Mouse (Mus musculus) 3134 (cell line): ENCODE data around the gene Uba52.

Experiments used
- DNase-seq: peaks from one replicate; pipeline ENCODE4 v3.0.0-alpha.2; 2011; ENCODE audit warnings: low spot score; ENCODE audit not compliant: insufficient read length; ENCODE audit errors: extremely low read depth

The Uba52 gene

DNA sequence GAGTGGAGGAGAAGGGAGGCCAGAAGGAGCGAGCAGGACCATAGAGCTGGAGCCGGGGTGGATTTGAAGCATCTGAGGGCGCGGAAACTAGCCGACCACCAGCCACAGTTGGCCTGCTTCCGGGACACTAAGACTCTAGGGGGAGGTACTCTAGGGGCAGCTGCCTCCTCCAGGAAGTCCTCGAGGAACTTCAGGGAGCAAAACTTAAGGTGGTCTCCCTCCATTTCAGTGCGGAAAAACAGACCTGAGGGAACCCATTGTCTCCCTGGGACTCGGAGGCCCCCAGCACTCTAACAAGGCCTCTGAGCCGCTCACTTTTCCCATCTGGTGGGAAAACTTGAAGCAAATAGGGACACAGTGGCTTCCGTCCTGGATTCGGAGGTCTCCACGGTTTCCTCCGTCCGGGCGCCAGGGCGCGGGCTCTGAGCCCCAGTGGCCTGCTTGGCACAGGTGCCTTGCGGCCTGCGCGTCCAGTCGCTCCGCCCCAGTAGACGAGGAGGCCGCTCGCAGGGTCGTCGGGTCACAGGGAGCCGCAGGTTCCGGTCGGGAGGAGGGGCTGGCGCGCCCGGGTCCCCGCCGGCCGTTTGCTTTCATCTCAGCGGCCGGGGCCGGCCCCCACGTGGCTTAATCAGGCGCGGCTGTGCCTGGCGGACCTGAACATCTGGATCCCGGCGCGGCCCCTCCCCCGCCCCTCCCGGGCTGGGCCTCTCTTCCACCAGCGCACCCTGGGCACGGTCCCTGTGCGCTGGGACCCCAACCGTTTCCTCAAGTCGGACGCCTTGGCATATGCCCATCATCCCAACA, 22.4 kb downstream of the Uba52 start:
- no peak for DNase-seq

DNA sequence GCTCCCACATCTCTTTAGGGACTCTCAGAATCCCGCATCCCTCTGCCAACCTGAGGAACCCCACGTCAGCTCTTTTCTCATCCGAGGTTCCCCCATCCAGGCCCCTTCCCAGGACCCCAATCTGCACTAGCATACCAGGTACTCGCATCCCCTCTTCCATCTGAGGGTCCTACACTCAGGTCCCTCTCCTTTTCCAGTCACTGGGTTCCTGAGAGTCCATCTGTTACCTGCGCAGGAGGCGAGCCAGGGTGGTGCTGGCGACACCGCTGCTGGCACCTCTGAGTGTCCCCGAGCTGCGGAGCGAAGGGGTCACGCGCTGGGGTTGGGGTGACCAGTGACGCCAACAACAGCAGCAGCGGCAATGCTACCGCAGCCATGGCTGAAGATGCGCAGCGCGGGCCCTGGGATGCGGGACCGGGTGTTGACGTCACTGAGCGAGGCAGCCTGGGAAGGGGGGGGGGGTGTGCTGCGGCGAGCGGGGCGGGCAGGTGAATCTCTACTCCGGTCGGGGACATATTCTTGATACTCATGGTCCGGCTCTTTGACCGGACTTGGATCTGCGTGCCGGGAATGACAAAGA, 23.6 kb downstream of the Uba52 start, which contains the start of gene Tmem59l:
Gene Tmem59l, minus strand, starts transcription at position 418 of the 580 bp plus-strand sequence.
- DNase-seq = no peak

DNA sequence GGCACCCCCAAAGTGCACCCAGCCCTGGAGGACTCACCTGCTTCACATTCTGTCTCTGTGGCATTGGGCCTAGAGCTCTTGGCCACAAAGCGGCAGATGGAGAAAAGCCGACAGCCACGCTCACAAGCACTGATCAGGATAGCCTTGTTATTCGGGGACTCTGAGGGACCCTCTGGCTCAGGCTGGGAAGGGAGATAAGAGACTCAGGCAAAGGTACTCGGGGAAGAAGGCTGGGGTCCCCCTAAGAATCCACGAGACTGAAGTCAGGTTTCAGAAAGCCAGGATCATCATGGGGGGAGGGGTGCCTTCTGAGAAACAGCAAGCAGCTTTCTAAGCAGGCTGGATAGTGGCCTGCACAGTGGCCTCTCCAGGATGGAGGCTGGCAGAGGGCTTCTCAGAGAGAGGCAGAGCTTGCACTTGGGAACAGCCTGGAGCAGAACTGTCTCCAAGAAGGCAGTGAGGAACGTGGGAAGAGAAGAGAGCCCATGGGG, 24.4 kb downstream of the Uba52 start:
- no peak for DNase-seq

DNA sequence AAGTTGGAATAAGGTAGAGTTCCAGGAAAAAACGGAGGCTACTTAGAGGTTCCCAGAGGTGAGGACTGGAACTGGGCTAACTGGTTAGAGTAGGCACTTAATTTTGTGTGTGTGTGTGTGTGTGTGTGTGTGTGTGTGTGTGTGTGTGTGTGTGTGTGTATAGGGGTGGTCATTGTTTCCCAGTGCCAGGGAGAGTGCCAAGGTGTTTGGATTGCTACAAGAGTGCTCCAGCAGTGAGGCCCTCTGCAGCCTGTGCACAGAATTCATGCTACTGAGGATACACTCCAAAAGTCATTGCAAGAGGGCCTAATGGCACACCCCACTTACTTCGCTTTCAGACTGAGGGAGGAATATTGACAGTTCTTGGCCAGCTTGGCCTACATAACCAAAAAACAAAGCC, 27.7 kb downstream of the Uba52 start:
- DNase-seq = no peak

DNA sequence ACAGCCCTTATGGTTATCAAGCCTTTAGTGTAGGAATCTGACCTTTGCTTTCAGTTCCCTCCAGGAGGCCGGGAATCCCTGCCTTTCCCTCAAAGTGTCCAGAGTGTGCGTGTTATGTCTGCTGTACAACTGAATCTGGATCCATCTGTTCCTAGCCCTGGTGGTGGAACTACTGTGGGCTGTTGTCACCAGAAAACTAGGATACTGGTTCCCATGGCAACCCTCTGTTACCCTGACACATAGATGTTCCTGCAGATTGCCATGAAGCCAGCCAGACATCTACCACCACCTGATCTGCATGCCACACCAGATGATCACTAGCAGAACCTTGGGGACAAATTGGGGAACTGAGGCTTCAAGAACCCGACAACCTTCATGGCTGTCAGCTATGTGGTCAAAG, 28.7 kb downstream of the Uba52 start:
- DNase-seq = no peak

DNA sequence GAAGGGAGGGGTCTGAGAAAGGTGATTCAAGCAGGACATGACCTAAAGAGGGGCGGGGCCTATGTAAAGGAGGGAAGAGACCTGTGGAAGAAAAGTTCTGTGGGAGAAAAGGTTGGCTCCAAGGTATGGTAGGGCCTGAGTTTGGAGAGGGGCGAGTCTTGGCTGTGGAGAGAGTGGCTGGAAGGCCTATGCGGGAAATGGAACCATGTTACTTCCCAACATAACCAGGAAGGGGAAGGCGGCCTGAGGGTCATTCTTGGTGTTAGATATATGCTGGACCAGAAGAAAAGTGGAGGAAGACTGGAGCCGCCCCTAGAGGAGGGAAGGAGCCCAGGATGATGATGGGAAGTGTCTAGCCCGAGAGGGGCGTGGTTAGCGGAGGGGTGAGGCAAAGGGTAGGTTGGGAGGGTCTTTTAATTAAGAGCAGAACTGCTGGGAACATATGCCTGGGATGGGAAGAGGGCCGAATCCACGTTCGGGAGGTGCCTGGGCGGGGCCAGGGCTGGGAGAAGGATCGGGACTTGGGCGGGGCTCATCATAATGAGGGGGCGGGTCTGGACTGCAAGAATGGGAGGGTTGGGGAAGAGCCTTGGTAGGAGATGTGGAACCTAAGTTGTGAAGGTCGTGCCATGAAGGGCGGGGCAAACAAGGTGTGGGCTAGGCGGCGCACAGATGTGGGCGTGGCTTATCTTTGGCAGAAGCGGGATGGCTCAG, 33.2 kb downstream of the Uba52 start:
- DNase-seq = peak; percentile 89

DNA sequence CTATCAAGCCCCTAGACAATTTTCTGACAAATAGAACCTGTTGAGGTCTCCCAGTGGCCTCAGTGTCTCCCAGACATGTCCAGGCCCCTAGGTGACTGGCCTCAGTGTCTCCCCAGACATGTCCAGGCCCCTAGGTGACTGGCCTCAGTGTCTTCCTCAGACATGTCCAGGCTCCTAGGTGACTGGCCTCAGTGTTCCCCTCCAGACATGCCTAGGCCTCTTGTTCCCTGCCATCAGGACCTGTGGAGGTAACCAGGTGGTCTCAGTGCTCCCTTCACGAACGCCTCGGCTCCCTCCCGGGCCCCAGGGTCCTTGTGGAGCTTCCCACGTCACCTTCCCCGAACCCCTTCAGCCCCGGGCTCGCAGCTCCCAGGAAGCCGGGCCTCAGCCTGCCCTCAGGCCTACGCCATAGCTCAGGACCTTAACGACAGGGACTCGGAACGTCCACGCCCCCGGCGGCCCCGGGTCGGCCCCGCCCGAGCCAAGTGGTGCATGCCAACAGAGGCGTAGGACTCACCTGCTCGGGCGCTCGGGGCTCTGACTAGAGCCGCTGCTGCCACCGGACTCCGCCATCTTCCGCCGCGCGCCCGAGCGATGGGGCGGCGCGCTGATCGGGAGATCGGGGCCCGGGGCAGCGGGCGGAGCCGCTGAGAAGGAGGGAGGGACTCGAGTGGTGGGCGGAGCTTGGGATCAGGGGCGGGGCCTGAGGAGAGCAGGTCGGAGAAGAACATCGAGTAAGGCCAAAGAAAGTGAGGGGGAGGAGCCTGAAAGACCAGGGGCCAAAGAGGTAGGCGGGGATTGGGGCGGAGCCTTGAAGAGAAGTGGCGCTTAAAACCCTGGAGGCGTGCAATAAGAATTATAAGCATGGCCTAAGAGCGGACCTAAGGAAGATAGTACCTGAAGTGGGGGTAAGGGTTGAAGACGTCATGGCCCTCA, 34.0 kb downstream of the Uba52 start, which contains the start of gene Klhl26:
Gene Klhl26, minus strand, starts transcription at position 636 of the 936 bp plus-strand sequence.
- DNase-seq = peak; percentile 95

DNA sequence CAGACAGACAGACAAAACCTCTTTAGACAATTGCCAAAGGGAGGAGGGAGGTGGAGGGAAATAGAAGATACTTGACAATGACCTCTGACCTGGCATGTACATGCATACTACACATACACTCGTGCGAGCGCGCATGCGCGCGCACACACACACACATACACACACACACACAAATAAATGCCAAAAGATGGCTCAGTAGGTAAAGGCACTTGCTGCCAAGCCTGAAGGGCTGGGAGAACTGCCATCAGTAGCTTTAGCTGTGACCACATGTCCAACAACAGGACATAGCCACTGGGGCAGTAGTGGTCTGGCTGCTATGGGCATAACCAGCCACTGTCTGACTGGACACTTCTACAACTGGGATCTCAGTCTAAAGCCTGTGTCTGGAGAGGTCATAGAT, 38.7 kb downstream of the Uba52 start:
- no peak for DNase-seq

DNA sequence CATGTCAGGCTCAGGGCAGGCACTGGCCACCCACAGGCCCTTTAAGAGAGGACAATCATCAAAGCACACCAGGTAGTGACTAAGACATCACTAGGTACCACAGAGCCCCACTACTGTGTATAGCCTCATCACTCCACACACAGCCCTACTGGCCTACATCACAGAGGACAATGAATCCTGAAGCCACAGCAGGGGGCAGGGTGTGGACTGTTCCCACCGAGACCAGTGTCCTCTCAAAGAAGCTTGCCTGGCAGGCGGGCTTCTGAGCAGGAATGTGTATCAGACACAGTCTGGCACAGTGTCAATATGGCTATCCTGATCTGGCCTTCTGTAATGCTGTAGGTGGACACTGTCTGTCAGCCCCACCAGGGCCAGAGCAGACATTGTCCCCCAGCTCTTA, 40.7 kb downstream of the Uba52 start:
- no peak for DNase-seq

DNA sequence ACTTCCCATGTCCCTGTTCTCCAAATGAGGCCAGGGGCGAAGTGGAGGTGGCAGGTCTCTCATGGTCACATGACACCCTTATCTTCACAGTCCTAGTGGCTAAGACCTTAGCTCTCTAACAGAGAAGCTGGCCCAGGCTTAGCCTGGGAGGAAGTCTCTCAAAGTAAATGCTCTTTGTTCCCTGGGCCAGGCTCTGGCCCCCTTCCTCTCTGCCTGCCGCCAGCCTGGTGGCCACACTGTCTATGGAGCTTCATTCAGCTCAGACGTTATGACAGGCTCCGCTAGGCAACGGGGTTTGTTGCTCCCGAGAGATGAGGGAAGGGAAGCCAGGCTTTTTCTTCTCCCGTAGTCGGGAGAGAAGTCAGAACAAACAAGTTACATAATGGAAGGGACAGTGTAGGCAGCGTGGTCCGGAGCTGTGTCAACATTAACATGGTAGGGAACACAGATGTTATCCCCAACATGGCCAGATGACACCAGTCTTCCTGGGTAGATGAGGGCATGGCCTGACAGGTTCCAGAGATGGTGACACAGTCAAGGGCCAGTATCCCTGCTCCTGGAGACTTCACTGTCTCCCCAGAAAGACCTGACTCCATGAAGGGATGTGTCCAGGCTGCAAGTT, 41.2 kb downstream of the Uba52 start:
- DNase-seq = no peak

DNA sequence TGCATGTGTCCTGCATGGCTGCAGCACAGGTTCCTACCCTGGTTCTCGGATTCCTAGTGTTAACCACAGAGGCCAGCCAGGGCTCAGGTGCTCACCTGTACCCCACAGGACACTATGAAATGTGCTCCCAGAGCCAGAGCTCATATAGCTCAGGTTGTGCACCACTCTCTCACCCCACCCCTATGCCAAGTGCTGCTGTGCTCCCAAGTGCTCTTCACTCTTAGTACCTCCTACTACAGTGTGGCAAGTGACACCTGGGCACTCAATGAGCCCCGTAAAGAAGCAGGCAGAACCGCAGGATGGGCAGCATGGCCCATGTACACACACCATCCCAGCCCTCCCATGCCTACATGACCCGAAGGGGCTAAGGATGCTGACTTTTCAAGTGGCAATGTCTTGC, 41.9 kb downstream of the Uba52 start:
- no peak for DNase-seq

DNA sequence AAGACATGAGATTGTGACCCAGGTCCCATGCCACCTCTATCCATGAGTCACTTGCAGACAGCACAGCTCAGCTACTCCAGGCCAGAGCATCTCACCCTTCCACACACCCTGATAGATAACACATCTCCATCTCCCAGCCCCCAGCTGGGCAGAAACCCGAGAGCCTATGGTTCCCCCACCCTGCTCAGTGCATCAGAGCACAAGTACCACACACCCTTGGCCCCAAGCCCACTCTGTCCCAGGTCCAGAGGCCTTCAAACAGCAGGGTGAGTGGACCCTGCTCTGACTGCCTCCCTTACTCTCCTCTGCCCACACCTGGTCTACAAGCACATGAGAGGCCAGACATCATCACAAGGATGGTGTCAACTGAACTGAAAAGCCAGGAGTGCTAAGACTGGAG, 42.7 kb downstream of the Uba52 start:
- DNase-seq = no peak

DNA sequence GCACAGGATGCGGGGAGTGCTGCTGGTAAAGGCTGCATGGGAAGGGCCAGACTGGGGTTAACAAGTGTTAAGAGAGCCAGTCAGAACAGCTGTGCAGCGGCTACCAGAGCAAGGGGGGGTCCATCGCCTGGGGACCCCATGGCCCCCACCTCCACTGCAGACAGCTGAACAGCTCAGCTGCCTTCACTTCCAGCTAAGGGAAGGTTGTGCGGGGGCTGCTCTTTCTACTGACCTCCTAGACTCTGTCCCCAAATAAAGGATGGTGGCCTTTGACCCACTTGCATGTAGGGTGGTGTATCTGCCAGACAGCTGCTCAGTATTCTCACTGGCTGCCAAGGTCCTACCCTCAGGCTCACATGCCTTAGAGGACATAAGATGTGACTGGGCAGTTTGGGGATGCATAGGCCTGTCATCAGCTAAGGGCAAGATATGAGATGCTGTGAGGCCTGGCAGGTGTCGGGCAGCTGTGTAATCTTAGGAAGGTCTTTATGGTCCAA, 43.3 kb downstream of the Uba52 start:
- no peak for DNase-seq

DNA sequence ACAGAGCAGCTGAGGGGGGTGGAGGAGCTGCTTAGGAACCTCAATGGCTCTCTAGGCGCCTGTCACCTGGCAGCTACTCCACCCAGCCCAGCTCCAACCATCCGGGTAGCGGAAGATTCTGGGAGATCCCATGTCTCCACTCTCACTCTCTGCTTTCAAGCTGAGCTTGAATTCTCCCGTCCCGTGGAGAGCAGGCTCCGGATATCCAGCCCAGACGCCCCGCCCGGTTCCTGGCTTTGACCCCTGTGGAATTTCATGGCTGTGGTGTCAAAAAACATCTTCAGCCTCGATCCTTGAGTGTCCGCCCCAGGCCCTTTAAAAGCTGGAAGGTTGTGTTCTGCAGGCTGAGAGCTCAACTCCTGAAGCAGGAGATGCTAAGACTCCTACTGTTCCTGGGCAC, 43.8 kb downstream of the Uba52 start:
- DNase-seq = no peak

DNA sequence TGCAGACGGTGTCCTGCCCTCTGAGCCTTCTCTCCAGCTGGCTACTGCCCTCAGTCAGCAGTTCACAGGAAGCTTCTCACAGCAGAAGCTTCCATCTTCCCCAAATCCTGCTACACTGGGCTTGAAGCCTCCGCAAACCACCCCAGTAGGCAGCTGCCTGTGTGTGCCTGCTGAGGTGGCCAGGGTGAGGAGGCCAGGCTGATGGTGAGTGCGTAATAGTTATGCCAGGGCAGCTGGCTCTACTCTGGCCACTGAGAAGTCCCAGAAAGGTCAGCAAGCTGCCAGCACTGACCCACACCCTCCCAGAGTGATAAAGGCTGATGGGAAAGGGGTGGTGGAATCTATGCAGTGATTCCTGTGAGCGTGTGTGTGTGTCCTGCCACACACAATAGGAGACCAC, 44.3 kb downstream of the Uba52 start:
- DNase-seq = no peak

DNA sequence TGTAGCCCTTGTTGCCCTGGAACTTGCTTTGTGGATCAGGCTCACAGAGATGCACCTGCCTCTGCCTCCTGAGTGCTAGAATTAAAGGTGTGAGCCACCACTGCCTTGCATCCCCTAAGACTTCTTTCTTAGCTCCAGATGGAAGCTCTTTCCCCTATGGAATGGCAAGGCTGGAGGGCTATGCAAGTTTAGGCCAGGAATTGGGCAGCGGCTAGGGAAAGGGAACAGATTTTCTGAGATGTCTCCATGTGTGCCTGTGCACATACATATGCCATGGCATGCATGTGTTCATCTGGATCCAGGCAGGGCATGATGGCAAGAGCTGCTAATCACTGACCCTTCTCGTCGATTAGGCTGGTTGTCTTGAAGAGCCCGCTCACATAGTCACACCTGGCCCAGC, 44.9 kb downstream of the Uba52 start:
- DNase-seq = no peak

DNA sequence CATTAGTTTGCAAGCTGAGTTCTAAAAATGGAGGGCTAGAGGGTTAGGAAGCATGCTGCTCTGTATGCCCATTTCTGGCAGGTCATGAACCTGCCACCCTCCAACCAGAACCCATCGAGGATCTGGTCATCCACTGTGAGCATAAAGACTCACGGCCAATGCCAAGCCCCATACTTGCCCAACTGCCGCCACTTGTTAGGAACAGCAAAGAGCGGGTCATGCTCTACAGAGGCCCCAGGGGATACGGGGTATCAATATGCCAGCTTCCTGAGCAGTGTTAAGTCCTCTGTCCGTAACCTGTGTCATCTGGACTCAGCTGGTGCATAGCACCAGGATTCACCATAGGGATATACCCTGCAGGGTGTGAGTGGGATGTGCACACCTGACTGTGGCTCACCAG, 46.4 kb downstream of the Uba52 start:
- DNase-seq = no peak

DNA sequence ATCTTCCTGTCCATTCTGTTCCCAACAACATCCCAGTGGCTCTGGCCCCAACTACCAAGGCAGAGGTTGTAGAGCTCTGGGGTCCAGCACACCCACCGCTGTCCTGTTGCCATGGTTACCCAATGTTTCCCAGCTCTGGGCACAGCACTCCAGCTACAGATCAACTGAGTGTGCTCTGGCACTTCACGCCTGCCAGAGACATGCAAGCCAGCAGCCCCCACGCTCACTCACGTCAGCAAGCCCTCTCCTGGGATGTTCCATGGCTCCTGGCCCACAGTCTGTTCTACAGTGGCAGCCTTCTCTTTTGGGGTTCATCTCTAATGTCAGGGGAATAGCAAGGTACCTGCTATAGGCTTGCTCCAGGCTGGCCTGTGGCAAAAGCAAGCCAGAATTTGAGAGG, 47.3 kb downstream of the Uba52 start:
- DNase-seq = no peak

DNA sequence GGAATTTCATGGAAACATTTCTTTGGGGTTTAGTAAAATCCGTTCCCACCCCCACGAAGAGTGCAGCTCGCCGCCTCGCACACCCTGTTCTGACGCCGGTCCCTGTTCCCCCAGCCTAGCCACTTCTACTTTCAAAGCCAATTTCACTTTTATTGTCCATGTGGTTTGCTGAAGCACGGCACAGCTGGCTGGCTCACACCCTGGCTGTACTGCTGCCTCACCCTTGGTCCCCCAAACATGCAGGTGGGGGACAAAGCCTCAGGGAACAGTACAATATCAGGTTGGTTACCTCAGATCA, 48.1 kb downstream of the Uba52 start:
- no peak for DNase-seq
